Mouse (Mus musculus): ENCODE data around the gene Gm3045.
A peak's percentile ranks its signal among the peaks of the same experiment; 100 is the strongest.

Gm3045 gene

DNA sequence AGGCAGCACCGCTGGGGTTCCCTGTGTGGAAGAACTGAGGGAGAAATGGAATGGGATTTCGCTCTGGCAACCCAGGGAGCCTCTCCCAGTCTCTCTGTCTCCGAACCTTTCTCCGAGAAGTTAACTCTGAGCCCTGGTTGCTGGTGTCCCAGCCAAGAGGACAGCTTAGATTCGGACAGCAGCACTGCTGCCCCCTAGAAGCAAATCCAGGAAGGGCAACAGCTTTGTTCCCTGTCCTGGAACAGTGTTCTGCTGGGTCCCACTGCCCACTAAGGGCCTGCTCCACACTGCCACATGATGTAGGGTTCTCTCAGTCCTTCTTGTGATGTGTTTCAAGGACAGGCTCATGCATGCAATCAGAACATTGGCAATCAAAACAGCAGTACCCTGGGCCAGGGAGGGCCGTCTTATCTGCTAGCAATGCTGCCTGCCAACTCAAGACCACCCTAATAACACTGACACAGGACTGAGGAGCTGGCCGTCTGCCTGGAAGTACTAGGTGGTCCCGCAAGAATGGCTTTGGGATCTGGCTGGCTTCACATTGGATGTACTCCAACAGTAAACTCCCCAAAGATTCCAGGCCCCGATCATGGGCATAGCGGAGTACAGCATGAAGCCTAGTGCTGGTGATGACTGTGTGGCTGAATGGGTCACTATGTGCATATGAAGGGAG lies 9.4 kb downstream of the Gm3045 start:
- no peak for DNase-seq (ENCODE audit: extremely low read depth, insufficient read length, low spot score)

GRCm38 (mm10) chr13:56438211-56439075 lies 12.0 kb downstream of the Gm3045 start, which contains the start of gene Slc25a48:
Gene Slc25a48, plus strand, starts transcription at chr13:56438355.
- DNase-seq (ENCODE audit: extremely low read depth, insufficient read length, low spot score), result no peak

DNA sequence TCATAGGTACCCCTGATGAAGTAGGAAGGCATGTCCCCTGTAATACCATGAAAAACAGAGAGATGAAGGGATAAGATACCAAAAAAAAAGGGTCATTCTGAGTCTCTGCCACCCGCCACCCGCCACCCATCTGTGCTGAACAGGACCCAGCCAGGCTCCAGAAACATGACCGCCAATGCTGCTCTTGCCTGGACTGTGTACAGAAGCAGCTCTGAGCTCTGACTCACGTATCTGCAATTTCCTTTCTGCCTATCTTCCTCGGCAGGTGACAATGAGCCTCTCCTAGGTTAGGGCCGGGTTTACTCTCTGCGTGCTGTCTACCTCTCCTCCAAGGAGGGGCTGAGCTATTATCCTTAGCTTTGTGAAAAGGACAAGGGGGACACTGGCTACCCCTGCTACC lies 17.0 kb downstream of the Gm3045 start:
- DNase-seq (ENCODE audit: extremely low read depth, insufficient read length, low spot score), result no peak

DNA sequence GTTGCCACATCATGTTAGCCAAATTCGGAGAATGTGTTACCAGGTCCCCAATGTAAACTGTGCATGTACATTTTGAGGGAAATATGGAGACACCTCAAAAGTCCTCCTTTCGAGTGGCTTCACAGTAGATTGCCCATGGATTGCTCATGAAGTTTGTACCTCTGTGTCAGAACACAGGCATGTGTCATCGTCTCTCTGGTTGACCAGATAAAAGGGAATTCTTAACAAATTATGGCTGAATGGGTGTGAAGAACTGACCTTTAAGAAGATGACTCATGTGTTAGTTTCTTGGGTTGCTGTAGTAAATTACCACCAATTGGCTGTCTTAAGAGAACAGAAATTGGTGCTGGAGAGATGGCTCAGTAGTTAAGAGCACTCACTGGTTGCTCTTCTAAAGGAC lies 17.7 kb downstream of the Gm3045 start:
- peak; percentile 64 for DNase-seq (ENCODE audit: extremely low read depth, insufficient read length, low spot score)

GRCm38 (mm10) chr13:56444996-56445395 lies 18.6 kb downstream of the Gm3045 start:
- no peak for DNase-seq (ENCODE audit: extremely low read depth, insufficient read length, low spot score)

GRCm38 (mm10) chr13:56449239-56450030 lies 23.0 kb downstream of the Gm3045 start:
- DNase-seq (ENCODE audit: extremely low read depth, insufficient read length, low spot score), result peak; percentile 72

- no peak for DNase-seq (ENCODE audit: extremely low read depth, insufficient read length, low spot score)
Measured at GRCm38 (mm10) chr13:56450035-56450434, 23.6 kb downstream of the Gm3045 start.

DNA sequence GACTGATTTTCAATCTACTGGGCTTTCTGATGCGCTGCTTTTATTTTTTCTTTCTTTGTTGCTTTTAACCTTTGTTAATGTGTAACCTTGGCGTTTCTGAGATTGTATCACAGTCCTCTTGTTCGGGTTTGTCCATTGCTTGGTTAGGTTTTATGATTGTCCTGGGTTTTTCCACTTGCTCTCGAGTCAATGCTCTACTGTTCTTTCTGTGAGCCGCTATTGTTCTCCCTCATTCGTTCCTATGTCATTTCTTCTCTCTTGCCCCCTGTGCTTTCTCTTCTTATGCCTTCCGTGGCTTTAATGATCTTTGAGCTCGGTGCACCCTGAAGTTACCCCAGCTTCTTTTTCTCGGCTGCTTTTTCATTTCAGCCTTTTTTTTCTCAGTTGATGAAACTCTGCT lies 31.6 kb downstream of the Gm3045 start:
- no peak for DNase-seq (ENCODE audit: extremely low read depth, insufficient read length, low spot score)

DNA sequence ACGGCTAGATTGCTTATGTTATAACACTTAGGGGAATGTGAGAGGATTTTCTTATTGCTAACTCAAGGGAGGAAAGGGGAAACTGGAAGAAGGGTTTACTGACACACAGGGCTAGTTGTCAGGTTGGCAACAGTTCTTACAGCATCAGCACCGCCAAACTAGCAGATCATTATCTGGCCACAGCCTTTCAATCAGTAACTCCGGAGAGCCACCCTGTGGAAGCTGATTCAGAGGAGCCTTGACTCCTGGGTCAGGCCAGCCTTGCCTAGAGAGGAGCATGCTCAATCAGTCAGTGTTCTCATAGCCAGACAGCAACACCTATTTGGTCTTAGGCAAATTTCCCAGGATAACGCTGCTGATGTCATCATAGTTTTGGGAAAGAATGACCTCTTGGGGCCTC lies 35.1 kb downstream of the Gm3045 start:
- DNase-seq (ENCODE audit: extremely low read depth, insufficient read length, low spot score), result no peak

DNA sequence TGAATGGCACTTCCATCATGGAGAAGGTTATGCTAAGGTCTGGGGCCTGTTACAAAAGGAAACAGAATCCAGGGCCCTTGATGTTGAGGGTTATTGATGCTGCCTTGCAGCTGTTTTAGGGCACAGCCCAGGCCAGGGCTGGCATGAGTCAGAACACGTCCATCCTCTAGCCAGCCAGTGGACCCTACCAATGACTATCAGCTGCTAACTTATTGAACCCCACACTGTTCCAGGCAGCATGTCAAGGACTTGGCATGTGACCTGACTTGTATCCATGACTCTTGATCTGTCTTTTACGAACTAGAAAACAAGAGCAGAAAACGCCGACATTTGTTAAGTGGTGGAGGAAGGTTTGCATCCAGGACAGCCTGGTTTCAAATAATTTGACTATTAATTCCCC lies 36.4 kb downstream of the Gm3045 start:
- DNase-seq (ENCODE audit: extremely low read depth, insufficient read length, low spot score), result no peak

GRCm38 (mm10) chr13:56463261-56463660 lies 36.9 kb downstream of the Gm3045 start:
- no peak for DNase-seq (ENCODE audit: extremely low read depth, insufficient read length, low spot score)

GRCm38 (mm10) chr13:56463750-56464149 lies 37.4 kb downstream of the Gm3045 start:
- no peak for DNase-seq (ENCODE audit: extremely low read depth, insufficient read length, low spot score)

DNA sequence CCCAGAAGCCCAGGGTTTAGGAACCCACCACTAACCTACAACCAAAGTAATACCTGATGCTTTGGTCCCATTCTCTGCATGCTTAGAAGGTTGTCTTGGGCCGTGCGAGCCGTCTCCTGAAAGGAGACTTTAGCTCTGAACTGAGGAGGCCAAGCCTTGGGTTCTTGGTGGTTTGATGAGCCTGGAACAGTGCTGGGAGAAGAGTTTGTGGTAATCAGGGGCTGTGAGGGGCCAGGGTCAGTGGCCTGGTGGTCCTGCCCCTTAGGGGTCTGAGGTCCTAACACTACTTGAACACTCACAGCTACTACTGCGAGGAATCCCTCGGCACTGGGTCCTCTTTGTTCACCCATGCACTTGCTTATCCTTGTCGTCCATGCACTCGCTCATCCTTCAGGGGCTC lies 41.4 kb downstream of the Gm3045 start:
- no peak for DNase-seq (ENCODE audit: extremely low read depth, insufficient read length, low spot score)

DNA sequence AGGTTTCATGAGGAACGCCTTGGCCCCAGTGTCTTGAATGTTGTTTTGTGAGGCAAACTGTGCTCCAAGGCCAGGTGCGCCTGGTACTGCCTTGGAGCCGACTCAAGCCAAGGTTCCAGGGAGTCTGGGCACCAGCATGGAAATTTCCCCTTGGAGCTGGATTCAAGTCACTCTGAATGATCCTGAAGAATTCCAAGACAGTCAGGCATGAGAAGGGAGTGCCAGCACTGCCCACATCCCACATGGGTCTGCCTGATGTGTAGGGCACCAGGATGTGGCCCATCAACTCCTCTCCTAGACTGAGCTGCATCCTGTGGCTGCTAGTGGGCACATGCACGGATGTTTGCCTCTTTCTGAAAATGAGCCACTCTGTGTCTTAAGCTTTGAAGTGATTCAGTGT lies 42.1 kb downstream of the Gm3045 start:
- DNase-seq (ENCODE audit: extremely low read depth, insufficient read length, low spot score), result no peak

- peak; percentile 27 for DNase-seq (ENCODE audit: extremely low read depth, insufficient read length, low spot score)
Measured at GRCm38 (mm10) chr13:56471211-56471610, 44.8 kb downstream of the Gm3045 start.

GRCm38 (mm10) chr13:56471951-56472350 lies 45.6 kb downstream of the Gm3045 start:
- DNase-seq (ENCODE audit: extremely low read depth, insufficient read length, low spot score), result no peak

DNA sequence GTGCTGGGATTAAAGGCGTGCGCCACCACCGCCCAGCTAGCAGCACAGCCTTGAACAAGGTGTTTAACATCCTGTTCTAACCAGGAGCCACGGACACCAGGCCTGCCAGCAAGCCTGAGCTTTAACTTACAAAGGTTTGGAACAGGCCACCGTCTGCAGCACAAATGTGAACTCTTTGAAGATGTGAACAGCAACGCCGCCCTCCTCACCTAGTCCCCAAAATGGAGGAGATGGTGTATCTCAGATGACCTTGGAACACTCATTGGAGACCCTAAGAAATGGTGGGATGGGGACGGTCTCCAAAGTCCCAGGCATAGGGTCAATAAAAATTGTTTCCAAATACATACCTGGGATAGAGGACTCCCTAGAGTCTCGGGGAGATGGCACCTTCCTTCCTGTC lies 46.3 kb downstream of the Gm3045 start:
- no peak for DNase-seq (ENCODE audit: extremely low read depth, insufficient read length, low spot score)

GRCm38 (mm10) chr13:56475363-56475762 lies 49.0 kb downstream of the Gm3045 start:
- DNase-seq (ENCODE audit: extremely low read depth, insufficient read length, low spot score), result peak; percentile 38

GRCm38 (mm10) chr13:56476790-56477189 lies 50.4 kb downstream of the Gm3045 start:
- peak; percentile 80 for DNase-seq (ENCODE audit: extremely low read depth, insufficient read length, low spot score)

GRCm38 (mm10) chr13:56477271-56477670 lies 50.9 kb downstream of the Gm3045 start:
- no peak for DNase-seq (ENCODE audit: extremely low read depth, insufficient read length, low spot score)

DNA sequence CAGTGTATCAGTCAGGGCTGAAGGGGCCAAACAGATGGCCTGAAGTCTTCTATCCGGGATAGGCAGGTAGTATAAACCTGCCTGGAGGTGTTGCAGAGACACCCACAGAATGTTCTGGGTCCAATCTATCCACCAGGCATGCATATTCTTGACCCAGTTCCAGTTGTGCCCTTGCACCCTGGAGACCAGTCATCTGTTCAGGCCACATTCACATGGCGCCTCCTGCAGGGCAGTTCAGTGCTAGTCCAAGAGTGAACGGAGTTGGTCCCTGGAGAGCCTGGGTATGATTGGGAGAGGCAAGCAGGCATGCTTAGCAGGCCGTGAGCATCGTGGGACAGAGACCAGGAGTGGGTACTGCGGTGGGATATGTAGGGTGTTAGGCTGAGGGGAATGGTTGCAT lies 51.6 kb downstream of the Gm3045 start:
- DNase-seq (ENCODE audit: extremely low read depth, insufficient read length, low spot score), result no peak
